Mouse (Mus musculus): ENCODE results near the gene Cort. TPM values are rescaled to one million over a fixed set of nuclear protein-coding genes. Genes with fewer than 3 reads are reported as not detected.
"Not testable (repeated sequence)": the region's sequence is repeated elsewhere in the genome, so short reads cannot be mapped to it uniquely, and the experiment has no call there.

The Cort gene
- polyA plus RNA-seq, 2 experiments: 0.26 to 0.59 TPM

GRCm38 (mm10) chr4:149170394-149170931, 43.9 kb upstream of the Cort start:
- peaks cover 8% of the 10 kb centered on the region for H3K4me1 ChIP-seq (ENCODE audit: control insufficient read depth, insufficient read depth, low read length)
- no peak overlapping the region for H3K4me3 ChIP-seq (replicated peaks; ENCODE audit: low read length)
- no peak for DNase-seq (ENCODE audit: low spot score)
- H3K9me3 ChIP-seq (ENCODE audit: control insufficient read depth, low read length): no peaks in the 10 kb centered on the region
- TF ChIP-seq POLR2A (IDR thresholded peaks at IDR 0.05; ENCODE audit: borderline replicate concordance, extremely low read depth, insufficient read depth, insufficient read length): no peak
- H3K27ac ChIP-seq (replicated peaks; ENCODE audit: low read depth, low read length): no peak overlapping the region
- H3K27me3 ChIP-seq (ENCODE audit: control insufficient read depth, insufficient read depth, low read length): no peaks in the 10 kb centered on the region
- H3K4me2 ChIP-seq (replicated peaks; ENCODE audit: low read depth, low read length, severe bottlenecking): no peak overlapping the region
- no peaks in the 10 kb centered on the region for H3K36me3 ChIP-seq (ENCODE audit: control insufficient read depth, insufficient read depth, low read length)
- no peak overlapping the region for H3K9ac ChIP-seq (ENCODE audit: low read depth, low read length, severe bottlenecking)
- 67% methylated on average over 7 of the region's 7 CpGs for WGBS
- ATAC-seq (ENCODE audit: low FRiP score, low read depth): no peak

- H3K4me1 ChIP-seq (ENCODE audit: control insufficient read depth, insufficient read depth, low read length): peaks cover 12% of the 10 kb centered on the region
- DNase-seq (ENCODE audit: low spot score); H3K9me3 ChIP-seq (ENCODE audit: control insufficient read depth, low read length); ATAC-seq (ENCODE audit: low FRiP score, low read depth); H3K27me3 ChIP-seq (ENCODE audit: control insufficient read depth, insufficient read depth, low read length); H3K4me2 ChIP-seq (replicated peaks; ENCODE audit: low read depth, low read length, severe bottlenecking); H3K27ac ChIP-seq (replicated peaks; ENCODE audit: low read depth, low read length); H3K36me3 ChIP-seq (ENCODE audit: control insufficient read depth, insufficient read depth, low read length); H3K4me3 ChIP-seq (replicated peaks; ENCODE audit: low read length); H3K9ac ChIP-seq (ENCODE audit: low read depth, low read length, severe bottlenecking): not testable (repeated sequence)
- 84% methylated on average over 7 of the region's 8 CpGs for WGBS
Observed at GRCm38 (mm10) chr4:149169926-149170325, 43.4 kb upstream of the Cort start.

GRCm38 (mm10) chr4:149168016-149168415, 41.5 kb upstream of the Cort start:
- Histone ChIP-seq H3K27ac (replicated peaks; ENCODE audit: low read depth, low read length) (no peak overlapping the region), H3K9me3 (ENCODE audit: control insufficient read depth, low read length) (no peaks in the 10 kb centered on the region), H3K4me2 (replicated peaks; ENCODE audit: low read depth, low read length, severe bottlenecking) (no peak overlapping the region), H3K36me3 (ENCODE audit: control insufficient read depth, insufficient read depth, low read length) (peaks cover 11% of the 10 kb centered on the region), H3K27me3 (ENCODE audit: control insufficient read depth, insufficient read depth, low read length) (no peaks in the 10 kb centered on the region), H3K4me1 (ENCODE audit: control insufficient read depth, insufficient read depth, low read length) (peaks cover 10% of the 10 kb centered on the region), H3K9ac (ENCODE audit: low read depth, low read length, severe bottlenecking) (no peak overlapping the region), H3K4me3 (replicated peaks; ENCODE audit: low read length) (no peak overlapping the region)
- DNase-seq (ENCODE audit: low spot score) (no peak), ATAC-seq (ENCODE audit: low FRiP score, low read depth) (no peak)
- WGBS: 77% methylated on average over 2 of the region's 2 CpGs
- TF ChIP-seq POLR2A (IDR thresholded peaks at IDR 0.05; ENCODE audit: borderline replicate concordance, extremely low read depth, insufficient read depth, insufficient read length): no peak

- Histone ChIP-seq H3K4me2 (replicated peaks; ENCODE audit: low read depth, low read length, severe bottlenecking) (peak overlapping the region; percentile 66), H3K27me3 (ENCODE audit: control insufficient read depth, insufficient read depth, low read length) (no peaks in the 10 kb centered on the region), H3K4me3 (replicated peaks; ENCODE audit: low read length) (peak overlapping the region; percentile 75), H3K4me1 (ENCODE audit: control insufficient read depth, insufficient read depth, low read length) (peaks cover 5% of the 10 kb centered on the region; the same call in 1 of the 2 replicates), H3K27ac (replicated peaks; ENCODE audit: low read depth, low read length) (peak overlapping the region; percentile 77), H3K36me3 (ENCODE audit: control insufficient read depth, insufficient read depth, low read length) (peaks cover 18% of the 10 kb centered on the region), H3K9ac (ENCODE audit: low read depth, low read length, severe bottlenecking) (peak overlapping the region; percentile 81), H3K9me3 (ENCODE audit: control insufficient read depth, low read length) (no peaks in the 10 kb centered on the region)
- under 1% methylated on average over 27 of the region's 27 CpGs for WGBS
- ATAC-seq (ENCODE audit: low FRiP score, low read depth): peak; percentile 62
- DNase-seq (ENCODE audit: low spot score): no peak
- no peak for TF ChIP-seq POLR2A (IDR thresholded peaks at IDR 0.05; ENCODE audit: borderline replicate concordance, extremely low read depth, insufficient read depth, insufficient read length)
Observed at GRCm38 (mm10) chr4:149166957-149167611, 40.5 kb upstream of the Cort start.

GRCm38 (mm10) chr4:149166215-149166946, 39.8 kb upstream of the Cort start, which contains the start of gene Pgd:
TSS of gene Pgd (minus strand) at chr4:149166771.
- Histone ChIP-seq H3K4me3 (replicated peaks; ENCODE audit: low read length) (peak within 1 kb of the TSS; percentile 75), H3K4me1 (ENCODE audit: control insufficient read depth, insufficient read depth, low read length) (peaks cover 5% of the 10 kb centered on the region; the same call in 1 of the 2 replicates), H3K27me3 (ENCODE audit: control insufficient read depth, insufficient read depth, low read length) (no peaks in the 10 kb centered on the region), H3K36me3 (ENCODE audit: control insufficient read depth, insufficient read depth, low read length) (peaks cover 23% of the 10 kb centered on the region), H3K27ac (replicated peaks; ENCODE audit: low read depth, low read length) (peak within 1 kb of the TSS; percentile 77), H3K9me3 (ENCODE audit: control insufficient read depth, low read length) (no peaks in the 10 kb centered on the region), H3K4me2 (replicated peaks; ENCODE audit: low read depth, low read length, severe bottlenecking) (peak within 1 kb of the TSS; percentile 81), H3K9ac (ENCODE audit: low read depth, low read length, severe bottlenecking) (peak within 1 kb of the TSS; percentile 81)
- ATAC-seq (ENCODE audit: low FRiP score, low read depth) (peak; percentile 99), DNase-seq (ENCODE audit: low spot score) (peak; percentile 98)
- peak; percentile 59; the same call in 1 of the 2 replicates for TF ChIP-seq POLR2A (IDR thresholded peaks at IDR 0.05; ENCODE audit: borderline replicate concordance, extremely low read depth, insufficient read depth, insufficient read length)
- 4% methylated on average over 41 of the region's 59 CpGs for WGBS

All from limb, embryonic 14.5 days (tissue).